Mouse (Mus musculus): ENCODE data around the gene Sall1.

- TF ChIP-seq GATA1 (IDR thresholded peaks at IDR 0.05; ENCODE audit: borderline replicate concordance, low read length) (no peak), FLI1 (IDR thresholded peaks at IDR 0.05; ENCODE audit: low read length) (no peak)
Measured at GRCm38 (mm10) chr8:89052880-89053279, 8.9 kb upstream of the Sall1 start.
